Mouse (Mus musculus) ES-CJ7 (cell line): ENCODE measurements at regions not wholly inside any gene's neighbourhood (a gene's known extent, or its start where the extent isn't known, plus 50 kb on each side); places are given as distances from the start of the nearest gene placed in this dataset.
"Not testable (repeated sequence)": the region's sequence is repeated elsewhere in the genome, so short reads cannot be mapped to it uniquely, and the experiment has no call there.

Experiments used
- DNase-seq: peaks from one replicate; pipeline ENCODE4 v3.0.0; 2011; ENCODE audit warnings: low read depth, low spot score

DNA sequence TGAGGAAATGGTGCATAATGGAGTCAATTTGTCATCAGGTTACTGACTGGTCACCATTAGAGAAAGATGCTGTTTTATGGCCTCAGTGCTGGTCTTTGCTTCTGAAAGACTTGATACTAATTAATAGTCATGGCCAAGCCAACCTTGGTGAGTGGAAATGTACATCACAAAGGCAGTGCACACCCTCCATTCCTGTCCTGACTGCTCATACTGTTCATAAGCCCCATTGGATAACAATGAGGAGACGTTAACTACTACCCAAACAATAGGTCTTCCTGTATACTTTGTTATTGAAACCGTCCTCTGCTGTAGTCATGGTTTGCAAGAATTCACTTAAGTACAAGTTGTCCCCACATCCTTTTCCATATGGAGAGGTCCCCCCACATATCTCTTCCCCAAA is 605.8 kb upstream of the Slc35b3 start:
- peak; percentile 26 for DNase-seq

DNA sequence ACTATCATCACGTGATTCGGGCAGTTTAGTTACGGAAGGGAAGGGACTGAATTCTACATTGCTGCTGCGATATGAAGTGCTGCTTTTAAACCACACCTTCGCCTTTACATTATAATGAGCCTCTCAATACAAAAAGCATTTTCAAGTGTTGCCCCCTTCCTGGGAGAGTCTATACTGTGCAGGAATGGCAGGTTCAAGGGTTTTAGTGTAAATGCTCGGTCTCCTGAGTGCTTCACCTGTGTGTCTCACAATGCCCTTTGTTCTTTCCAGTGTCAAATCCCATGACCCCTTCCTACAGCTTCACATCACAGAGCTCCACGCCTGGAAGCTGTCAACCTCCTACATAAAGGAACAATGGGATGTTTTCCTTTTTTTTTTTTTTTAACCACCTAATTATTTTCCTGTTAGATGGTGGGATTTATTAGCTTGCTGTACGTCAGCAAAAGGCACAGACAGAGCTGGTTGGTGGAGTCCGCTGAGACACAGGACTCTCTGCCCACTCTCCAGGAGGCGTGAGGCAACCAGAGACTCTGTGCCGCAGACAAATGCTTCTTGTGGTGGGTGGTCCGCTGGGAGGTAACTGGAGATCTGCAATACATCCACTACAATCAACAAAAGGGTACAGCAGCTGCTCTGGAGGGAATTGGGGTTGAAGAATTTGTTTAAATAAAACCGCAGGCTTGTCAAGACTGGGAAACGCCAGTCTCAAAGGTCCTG is 577.2 kb upstream of the Slc35b3 start:
- DNase-seq = peak; percentile 15

DNA sequence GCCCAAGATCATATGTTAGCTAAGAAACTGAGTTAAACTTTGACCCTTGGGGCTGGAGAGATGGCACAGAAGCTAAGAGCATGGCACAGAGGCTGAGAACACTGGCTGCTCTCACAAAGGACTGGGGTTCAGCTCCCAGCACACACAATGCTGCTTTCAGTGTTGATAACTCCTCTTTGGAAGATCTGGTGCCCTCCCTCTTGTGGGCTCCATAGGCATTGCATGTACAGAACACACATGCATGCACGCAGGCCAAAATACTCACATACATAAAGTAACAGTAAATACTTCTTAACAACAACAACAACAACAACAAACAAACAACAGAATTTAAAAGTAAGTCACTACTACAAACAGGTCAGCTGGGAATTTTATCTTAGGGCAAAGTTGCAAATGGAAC is 565.8 kb upstream of the Slc35b3 start:
- DNase-seq = peak; percentile 38

DNA sequence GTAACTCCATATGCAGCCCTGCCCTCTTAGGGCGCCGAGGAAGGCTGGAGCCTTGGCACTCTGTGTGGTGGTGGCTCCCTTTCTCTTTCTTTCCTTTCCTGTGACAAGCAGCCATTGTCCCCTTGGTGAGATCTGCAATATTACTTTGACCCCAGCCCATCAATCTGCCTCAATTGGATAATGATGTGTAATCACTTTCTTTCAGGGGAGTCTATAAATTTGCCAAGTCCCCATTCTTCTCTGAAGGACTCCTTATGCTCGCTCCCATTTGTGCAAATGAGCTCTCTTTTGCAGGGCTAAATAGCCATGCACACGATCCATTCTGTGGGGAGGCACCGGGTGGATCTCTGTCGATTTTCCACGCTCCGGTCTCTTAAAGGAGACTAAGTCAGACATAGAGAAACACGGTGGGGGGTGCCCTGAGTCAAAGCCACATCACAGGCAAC is 563.2 kb upstream of the Slc35b3 start:
- DNase-seq = peak; percentile 70

DNA sequence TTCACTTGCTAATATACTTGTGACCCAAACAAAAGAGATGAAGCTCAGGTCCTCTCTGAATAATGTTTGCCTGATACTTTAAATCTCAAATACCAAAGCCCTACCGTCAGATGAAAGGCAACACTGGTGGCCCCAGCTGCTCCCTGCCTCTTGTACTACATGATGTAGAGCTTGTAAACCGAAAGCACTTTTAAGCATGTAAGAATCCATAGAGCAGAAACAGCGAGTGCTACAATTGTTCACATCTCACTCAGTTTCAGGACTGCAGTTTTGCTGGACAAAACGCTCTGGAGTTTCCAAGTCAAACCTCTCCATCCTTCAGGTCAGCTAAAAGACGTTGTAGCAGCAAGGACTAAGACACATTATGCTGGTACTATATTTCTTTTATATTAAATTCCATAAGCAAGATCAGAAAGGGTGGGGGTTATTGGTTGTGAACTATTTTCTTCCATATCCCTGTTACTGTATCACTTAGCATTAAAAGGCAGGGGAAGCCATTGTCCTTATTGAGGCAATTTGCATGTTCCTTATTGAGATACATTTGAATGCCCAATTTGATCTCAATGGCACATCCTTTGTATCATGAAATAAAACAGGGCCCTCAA is 562.7 kb upstream of the Slc35b3 start:
- no peak for DNase-seq

DNA sequence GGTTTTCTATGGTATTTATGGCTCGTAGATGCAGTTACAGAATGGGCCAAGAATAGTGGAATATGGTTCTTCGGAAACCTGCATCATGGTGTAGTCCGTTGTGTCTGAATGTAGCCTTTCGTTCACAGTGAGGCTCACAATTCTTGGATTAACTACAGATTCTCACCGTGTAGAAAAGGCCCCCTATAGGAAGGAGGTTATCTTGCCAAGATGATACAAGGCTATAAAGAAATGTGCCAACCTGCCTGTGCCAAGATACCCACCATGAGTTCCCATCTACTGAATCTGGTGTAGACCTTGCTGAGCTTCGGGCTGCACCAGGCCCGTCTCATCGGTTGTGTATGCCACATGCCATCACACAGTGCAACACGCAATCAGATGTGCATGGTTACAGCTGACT is 560.2 kb upstream of the Slc35b3 start:
- DNase-seq = no peak

DNA sequence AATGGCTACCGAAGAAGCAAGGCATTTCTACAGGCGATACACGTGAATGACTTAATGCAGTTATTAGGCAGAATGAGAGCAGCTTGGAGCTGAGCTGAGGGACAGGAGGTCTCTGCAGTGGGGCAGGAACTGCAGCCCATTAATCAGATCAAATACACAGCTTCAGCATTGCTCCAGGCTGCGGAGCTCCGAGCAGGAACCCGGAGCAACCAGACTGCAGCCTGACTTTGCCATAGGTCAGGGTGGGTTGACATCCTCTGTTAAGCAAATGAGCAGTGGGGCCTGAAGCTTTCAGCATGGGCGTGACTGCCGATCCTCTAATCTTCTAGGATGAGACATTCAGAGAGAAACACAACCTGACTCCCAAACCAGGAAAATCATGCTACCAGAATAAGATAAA is 555.4 kb upstream of the Slc35b3 start:
- DNase-seq = peak; percentile 71

DNA sequence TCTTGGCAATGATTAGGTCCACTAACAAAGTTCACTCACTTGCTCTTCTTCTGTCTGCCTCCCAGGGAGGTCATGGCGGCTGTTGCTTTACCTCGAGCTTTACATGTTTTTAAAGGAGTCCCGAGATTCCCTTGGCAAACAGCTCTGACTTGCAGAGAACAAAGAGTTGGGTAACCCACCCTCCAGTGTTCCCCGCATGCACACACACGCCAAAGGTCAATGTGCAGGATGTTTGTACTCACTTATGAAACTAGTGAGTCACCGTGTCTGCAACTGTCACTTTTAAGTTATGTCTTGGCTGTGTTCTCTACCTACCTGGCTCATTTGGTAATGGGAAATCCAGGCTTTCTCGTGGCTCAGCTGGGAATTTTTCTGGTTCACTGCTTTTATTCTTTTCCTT is 529.1 kb upstream of the Slc35b3 start:
- DNase-seq = no peak

DNA sequence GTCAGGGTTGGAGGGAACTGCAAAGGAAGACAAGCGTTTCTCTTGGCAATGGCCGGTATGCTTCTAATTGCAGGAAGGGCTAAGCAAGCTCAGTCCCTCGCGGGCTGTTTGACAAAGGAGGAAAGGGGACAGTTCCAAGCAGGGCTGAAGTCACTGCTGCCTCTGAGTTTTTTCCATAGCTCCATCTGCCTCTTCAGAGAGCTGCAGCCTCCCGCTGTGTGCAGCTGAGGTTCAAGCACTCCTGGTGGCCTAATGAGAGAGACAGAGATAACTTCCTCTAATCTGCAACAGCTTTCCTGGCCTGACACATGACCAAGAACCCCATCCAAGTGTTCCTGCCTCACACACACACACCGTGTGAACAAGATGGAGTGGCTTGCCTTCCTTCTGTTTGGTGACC is 511.9 kb upstream of the Slc35b3 start:
- DNase-seq = peak; percentile 2

DNA sequence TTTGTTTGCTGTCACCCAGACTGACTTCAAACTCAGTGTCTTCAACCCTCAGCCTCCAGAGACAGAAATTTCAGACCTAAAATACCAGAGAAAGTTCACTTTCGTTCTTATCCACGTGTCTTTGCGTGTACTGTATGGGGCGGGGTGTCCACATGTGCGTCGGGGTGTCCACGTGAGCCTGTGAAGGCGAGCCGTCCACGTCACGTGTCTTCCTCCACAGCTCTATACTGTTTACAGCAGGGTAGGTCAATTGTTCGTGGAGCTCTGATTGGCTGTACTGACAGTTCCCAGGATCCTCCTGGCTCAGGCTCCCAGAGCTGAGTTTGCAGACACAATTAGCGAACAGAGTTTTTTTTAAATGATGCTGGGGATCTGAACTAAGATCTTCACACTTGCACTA is 481.1 kb upstream of the Slc35b3 start:
- no peak for DNase-seq

DNA sequence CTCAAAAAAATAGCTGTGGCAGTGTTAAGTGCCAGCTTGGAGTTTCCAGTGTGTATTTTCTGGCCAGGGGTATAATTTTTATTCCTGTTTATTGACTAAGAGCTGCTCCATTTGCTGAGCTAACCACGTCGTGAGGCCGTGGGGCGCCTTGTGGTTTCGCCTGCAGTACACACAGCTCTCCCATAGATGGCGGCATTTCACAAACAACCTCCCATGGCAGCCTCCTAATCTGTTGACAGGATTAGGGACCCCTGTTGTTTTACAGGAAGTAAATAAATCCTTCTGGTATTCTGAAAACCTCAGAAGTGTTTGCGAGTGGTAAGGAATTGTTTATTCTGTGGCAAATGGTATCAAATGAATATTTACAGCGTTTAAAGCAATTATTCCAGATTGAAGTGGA is 480.2 kb upstream of the Slc35b3 start:
- DNase-seq = peak; percentile 66

DNA sequence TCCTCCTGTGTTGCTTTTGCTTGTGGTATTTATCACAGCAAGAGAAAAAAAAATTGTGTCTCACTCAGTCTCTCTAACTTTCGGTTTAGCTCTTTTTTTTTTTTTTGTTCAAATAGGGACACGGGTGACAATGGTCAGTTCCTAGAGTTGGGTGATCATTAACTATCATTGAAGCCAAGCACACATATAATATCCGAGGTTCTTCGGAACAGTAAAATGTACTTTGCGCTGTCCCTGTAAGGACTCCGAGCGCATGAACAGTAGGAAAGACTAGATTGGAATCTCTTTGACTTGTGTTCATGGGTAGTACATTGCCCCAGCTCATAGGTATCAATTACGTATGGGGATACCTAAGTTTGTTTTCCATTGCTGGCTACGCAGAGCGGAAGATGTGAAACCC is 479.7 kb upstream of the Slc35b3 start:
- DNase-seq = no peak

DNA sequence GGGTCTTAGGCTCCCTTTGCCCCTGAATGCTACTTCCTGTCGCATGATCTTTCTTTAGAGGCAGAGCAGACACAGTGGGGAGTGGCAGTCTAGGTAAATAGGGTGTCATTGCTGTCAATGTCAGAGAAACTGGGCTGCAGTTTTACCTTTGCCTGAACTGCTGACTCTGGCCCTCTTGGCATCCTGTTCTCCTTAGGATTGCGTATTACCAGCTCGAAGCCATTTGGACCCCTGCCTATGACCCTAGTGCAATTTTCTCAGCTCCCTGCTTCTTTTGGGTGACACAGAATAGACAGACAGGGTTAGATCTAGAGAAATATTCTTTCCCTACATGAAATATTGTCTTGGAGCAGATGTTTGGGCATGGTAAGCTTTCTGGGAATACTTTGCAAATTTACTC is 467.3 kb upstream of the Slc35b3 start:
- DNase-seq = no peak

DNA sequence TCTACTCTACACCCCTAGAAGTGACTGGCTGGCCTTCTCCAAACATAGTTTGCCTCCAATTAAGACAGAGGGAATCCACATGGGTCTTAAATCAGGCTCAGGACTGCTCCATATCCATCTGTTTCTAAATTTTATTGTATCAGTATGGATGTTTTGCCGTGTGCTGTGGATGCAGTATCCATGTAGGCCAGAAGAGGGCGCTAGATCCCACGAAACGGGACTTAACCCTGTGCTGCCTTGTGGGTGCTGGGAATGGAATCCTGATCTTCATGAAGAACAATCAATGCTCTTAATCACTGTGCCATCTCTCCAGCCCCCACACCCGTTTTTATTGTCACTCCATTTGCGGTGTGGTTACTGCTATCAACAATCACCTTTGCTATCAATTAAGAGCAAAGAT is 465.3 kb upstream of the Slc35b3 start:
- DNase-seq = peak; percentile 34

DNA sequence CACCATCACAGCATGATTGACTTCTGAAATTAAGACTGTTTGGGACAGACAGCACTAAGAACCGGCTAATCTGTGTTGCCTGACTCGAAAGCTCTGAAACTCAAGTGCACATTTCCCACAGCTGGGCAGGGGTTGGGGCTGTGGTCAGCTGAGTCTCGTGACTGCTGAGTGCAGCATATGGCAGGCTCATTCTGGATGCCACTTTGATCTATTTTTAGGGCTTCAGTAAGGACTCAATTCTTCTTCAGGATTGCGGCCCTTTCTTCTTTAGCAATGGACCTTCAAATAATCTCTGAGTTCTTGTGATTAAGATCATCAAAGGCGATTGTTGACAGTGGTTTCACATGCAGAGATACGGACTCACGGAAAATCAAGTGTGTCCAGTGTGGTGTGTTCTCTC is 457.5 kb upstream of the Slc35b3 start:
- DNase-seq = no peak

DNA sequence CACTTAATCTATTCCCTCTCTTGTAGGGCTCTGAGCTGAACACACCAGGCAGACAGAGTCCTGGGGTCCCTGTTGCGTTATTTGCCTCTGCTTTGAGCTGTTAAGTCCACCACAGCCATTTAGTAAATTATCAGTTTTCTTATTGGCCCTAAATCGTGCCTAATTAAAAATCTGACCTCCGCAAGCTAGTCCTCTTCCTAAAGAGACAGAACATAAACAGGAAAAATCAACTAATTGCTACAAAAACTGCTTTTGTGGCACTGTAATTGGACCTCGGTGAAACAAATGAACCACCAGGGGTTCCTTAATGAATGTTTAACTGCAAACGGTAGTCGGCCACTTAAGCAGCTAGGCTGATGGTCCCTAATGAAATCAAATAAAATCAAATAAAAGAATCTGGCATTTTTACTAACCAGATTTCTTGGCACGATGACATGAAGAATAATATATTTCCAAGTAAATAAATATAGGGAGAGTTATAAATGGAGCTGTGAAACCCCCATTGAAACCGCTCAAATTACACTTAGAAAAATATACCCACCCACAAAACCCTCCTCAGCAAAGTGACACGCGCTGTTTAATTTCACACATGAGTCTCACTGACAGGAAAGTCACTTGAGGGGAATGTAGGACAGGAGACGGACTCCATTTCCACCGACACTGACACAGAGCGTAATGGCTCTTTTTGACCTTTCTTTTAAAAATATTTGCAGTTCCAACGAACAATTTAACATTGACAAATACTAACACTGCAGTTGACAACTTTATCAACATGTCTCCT is 451.0 kb upstream of the Slc35b3 start:
- no peak for DNase-seq

DNA sequence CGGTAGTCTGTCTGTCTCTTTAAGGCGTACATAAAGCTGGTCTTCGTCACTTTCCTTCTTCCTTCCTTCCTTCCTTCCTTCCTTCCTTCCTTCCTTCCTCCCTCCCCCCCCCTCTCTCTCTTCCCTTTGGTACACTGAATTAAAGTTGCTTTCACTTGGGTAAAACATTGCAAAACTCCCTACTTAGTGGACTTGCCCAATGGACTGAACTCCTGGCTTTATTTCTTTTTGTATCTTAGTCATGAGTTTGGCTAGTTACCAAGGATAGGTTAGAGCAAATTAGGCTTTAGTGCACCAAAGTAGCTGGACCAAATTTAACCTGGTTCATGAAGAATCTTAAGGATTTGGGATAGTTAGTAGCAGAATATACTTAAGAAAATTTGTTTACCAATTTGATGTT is 431.9 kb upstream of the Slc35b3 start:
- DNase-seq = no peak

DNA sequence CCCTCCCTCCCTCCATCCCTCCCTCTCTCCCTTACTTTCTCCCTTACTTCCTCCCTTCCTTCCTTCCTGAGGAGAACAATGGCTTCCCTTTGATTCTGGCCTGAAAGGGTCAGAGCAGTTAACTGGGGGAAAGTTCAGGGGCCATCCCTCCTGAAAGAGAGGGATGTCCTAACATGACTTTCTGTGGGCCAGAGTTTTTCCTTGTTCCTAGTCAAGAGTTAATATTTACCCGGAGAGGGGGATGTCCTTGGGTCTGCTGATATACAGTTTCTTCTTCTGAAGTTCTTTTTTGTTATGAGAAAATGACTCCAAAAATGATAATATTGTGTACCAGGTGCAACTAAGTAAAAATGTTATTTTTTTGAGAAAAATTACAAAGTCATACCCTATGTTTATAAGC is 431.5 kb upstream of the Slc35b3 start:
- not testable (repeated sequence) for DNase-seq

DNA sequence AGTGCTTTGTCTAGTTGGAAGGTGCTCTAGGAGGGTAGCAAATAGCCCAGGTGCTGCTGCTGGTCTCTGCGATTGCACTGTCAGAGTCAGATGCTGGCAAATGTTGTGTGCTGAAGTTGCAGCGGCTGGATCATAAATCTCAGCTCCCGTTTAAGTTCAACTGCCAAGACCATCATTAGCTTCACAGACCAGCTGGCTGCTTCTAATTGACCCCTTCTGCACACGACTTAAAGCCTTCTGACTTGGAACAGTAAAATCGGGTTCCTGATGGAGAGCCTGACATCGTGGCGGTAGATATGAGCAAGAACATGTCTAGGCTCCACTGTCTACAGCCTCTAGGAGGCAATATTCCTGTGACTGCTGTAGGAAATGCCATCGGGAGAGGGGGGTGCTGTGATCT is 416.0 kb upstream of the Slc35b3 start:
- DNase-seq = no peak

DNA sequence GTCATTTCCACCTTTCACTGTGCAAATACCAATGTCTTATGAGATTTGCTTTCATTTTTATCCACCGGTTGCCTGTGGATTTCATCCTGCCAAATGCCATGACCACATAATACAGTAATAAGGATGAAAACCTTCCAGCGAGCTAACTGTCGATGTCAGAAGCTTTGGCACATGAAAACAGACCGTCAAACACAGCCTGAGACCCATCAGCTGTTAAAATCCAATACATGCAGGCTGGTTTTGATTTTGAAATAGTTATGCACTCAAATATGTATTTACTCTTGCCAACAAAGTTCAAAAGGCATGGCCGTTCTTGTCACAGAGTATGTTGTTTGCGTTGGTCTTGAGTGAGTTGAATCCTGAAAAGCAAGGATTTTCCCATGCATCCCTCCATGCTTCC is 415.6 kb upstream of the Slc35b3 start:
- DNase-seq = no peak

DNA sequence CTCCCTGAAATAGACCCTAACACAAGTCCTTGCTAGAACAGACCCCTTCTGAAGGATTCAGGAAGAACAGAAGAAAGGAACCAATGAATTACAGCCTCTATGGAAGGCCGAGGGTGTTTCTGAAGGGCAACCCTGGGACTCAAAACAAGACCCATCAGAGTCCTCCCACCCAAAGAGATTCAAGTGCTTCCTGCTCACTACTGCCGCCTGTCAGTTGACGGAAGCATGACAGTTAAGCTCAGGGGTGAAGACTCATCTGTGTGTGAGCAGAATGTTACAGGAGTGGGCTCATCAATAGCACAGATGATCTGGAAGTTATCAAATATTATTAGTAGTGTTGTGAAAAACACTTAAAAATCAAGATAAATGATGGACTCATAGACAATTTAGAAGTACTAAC is 411.9 kb upstream of the Slc35b3 start:
- peak; percentile 52 for DNase-seq

DNA sequence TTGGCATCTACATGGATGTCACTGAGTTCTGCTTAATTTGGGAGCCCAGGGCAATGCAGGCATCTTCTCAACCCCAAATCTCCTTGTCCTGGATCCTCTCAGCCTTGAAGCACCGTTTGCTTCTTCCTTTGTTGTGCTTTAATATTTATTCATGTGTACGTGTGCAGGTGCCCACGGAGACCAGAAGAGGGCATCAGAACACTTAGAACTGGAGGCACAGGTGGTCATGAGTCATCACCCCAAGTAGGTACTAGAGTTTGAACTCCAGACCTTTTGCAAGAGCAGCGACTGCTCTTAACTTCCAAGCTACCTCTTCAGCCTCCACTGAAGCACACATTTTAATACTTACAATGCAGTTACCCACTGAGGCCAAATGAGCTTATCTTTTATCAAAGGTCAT is 403.0 kb upstream of the Slc35b3 start:
- DNase-seq = peak; percentile 35

DNA sequence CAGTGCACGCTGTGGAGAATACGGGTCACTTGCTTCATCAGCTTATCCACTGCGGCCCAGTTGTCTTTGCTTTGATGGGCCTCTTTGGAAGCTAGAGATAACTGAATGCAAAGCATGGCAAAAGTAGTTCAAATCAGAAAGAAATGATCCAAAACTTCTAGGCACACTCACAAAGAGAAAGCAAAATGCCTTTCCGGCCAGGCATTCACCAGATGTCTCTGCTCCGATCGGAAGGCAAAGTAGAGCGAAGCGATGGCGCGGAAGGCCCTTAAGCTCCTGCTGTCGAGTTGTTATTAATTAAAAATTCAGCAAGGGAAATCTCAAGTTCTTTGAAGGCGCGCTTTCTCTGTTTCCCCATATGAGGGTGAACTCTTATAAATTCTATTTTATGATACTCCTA is 401.9 kb upstream of the Slc35b3 start:
- no peak for DNase-seq
